Mouse (Mus musculus): Measurements from ENCODE around the gene Stat5a. TPM values are rescaled to one million over a fixed set of nuclear protein-coding genes. Genes with fewer than 3 reads are reported as not detected.
A peak's percentile ranks its signal among the peaks of the same experiment; 100 is the strongest.

The Stat5a gene
- polyA plus RNA-seq, 1 experiment from 2014 or later: 15.1 TPM

DNA sequence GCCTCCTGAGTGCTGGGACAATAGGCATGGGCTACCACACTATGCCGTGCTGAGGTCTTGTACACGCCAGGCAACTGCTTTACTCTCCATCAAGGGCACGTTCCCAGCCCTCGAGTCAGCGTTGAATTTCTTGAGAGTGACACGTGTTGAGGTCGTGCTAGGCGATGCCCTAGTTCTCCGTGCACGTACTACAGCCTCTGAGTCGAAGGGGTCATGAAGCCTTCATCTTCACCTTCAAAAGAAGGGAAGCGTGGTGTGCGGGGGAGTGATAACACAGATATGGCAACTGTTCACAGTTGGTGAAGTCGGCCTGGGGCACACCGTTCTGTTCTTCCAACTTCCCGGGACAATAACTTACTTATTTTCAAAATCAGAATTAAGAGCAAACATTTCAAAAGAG is 39.5 kb upstream of the Stat5a start:
- Histone ChIP-seq H3K27me3 (ENCODE audit: control insufficient read depth, insufficient read depth, low read length) (no peaks in the 10 kb centered on the region), H3K9me3 (replicated peaks; ENCODE audit: control insufficient read depth, low read length) (no peaks in the 10 kb centered on the region), H3K4me2 (ENCODE audit: low read depth, low read length) (no peak overlapping the region), H3K27ac (ENCODE audit: low read length) (no peak overlapping the region), H3K4me1 (ENCODE audit: control insufficient read depth, insufficient read depth, low read length) (peaks cover 65% of the 10 kb centered on the region), H3K36me3 (ENCODE audit: control insufficient read depth, insufficient read depth) (no peaks in the 10 kb centered on the region), H3K9ac (ENCODE audit: low read length) (no peak overlapping the region), H3K4me3 (ENCODE audit: low read length) (no peak overlapping the region)
- ATAC-seq (replicated peaks; ENCODE audit: extremely low read depth, insufficient read depth, low FRiP score): no peak
- WGBS: 53% methylated on average over 16 of the region's 16 CpGs

DNA sequence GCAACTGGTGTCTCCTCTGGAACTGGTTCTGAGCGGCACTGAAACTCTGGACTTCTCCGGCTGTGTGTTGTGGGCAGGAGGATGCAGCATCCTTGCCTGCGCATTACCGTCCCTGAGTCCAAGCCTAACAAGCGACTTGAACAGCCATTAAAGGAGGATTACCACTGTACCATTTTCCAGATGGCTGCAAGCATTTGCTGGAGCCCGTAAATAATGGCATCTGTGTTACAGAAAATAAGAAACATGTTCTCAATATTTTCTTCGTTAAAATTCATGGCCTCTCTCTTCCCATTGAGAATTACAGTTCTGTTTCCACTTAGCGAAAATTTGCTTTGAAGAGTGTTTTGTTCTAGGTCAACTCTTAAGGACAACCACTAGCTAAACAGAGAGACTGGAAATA is 39.1 kb upstream of the Stat5a start:
- no peaks in the 10 kb centered on the region for H3K36me3 ChIP-seq (ENCODE audit: control insufficient read depth, insufficient read depth)
- H3K9ac ChIP-seq (ENCODE audit: low read length): no peak overlapping the region
- no peak overlapping the region for H3K4me2 ChIP-seq (ENCODE audit: low read depth, low read length)
- no peak overlapping the region for H3K4me3 ChIP-seq (ENCODE audit: low read length)
- no peak overlapping the region for H3K27ac ChIP-seq (ENCODE audit: low read length)
- H3K9me3 ChIP-seq (replicated peaks; ENCODE audit: control insufficient read depth, low read length): no peaks in the 10 kb centered on the region
- H3K4me1 ChIP-seq (ENCODE audit: control insufficient read depth, insufficient read depth, low read length): peaks cover 64% of the 10 kb centered on the region
- ATAC-seq (replicated peaks; ENCODE audit: extremely low read depth, insufficient read depth, low FRiP score): no peak
- 90% methylated on average over 8 of the region's 8 CpGs for WGBS
- no peaks in the 10 kb centered on the region for H3K27me3 ChIP-seq (ENCODE audit: control insufficient read depth, insufficient read depth, low read length)

DNA sequence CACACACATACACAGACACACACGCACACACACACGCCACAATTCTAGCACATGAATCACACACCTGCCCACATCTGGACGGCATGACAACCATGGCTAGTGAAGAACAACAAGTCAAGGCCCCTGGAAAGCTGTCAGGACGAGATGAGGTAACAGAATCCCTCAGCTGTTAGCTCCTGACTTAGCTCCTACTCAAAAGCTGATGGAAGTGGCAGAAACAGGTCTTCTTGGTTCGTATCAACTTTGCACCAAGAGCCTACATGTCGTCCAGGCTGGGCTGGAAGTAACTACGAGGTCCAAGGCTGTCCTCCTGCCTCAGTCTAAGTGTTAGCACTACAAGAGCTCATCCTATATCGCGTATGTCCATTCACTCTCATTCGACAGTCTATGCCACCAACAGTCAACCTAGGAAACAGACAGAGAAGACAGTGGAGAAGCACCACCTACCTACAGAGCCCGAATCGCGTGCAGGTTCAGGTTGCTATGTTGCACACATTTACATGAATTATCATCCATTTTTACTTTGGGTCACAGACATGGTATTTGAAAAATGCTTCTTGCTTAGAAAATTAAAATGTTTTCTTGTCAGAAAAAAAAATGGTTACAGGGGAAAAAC is 37.4 kb upstream of the Stat5a start:
- peaks cover 61% of the 10 kb centered on the region for H3K4me1 ChIP-seq (ENCODE audit: control insufficient read depth, insufficient read depth, low read length)
- H3K4me2 ChIP-seq (ENCODE audit: low read depth, low read length): peak overlapping the region; percentile 46
- no peaks in the 10 kb centered on the region for H3K36me3 ChIP-seq (ENCODE audit: control insufficient read depth, insufficient read depth)
- H3K9ac ChIP-seq (ENCODE audit: low read length): no peak overlapping the region
- H3K27me3 ChIP-seq (ENCODE audit: control insufficient read depth, insufficient read depth, low read length): no peaks in the 10 kb centered on the region
- no peak for ATAC-seq (replicated peaks; ENCODE audit: extremely low read depth, insufficient read depth, low FRiP score)
- H3K27ac ChIP-seq (ENCODE audit: low read length): no peak overlapping the region
- H3K4me3 ChIP-seq (ENCODE audit: low read length): no peak overlapping the region
- WGBS: 84% methylated on average over 13 of the region's 13 CpGs
- H3K9me3 ChIP-seq (replicated peaks; ENCODE audit: control insufficient read depth, low read length): no peaks in the 10 kb centered on the region

DNA sequence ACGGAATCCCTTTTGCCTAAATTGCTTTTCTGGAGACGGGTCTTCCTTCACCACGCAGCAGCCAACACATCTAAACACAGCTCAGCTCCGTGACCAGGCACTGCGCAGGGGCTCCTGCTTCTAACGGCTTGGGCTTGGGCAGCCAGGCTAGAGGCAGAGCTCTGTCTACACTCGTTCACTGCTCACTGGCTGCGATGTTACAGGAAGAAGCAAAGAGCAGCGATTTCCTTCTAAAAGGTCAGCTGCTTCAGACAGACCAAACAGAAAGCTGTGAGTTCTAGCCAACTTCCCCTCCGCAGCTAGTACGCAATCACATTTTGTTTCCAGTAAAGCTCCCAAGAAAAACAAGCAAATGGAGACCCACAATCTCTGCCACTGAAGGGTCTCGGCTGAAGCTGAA is 36.8 kb upstream of the Stat5a start:
- peak overlapping the region; percentile 28; the same call in 1 of the 2 replicates for H3K9ac ChIP-seq (ENCODE audit: low read length)
- peak overlapping the region; percentile 64 for H3K27ac ChIP-seq (ENCODE audit: low read length)
- H3K27me3 ChIP-seq (ENCODE audit: control insufficient read depth, insufficient read depth, low read length): no peaks in the 10 kb centered on the region
- H3K4me1 ChIP-seq (ENCODE audit: control insufficient read depth, insufficient read depth, low read length): peaks cover 54% of the 10 kb centered on the region
- H3K4me3 ChIP-seq (ENCODE audit: low read length): peak overlapping the region; percentile 21
- ATAC-seq (replicated peaks; ENCODE audit: extremely low read depth, insufficient read depth, low FRiP score): peak; percentile 60
- no peaks in the 10 kb centered on the region; the same call in 1 of the 2 replicates for H3K9me3 ChIP-seq (replicated peaks; ENCODE audit: control insufficient read depth, low read length)
- H3K4me2 ChIP-seq (ENCODE audit: low read depth, low read length): peak overlapping the region; percentile 46
- 0 out of 2 replicates have a peak, but pooled peaks cover 3% of the 10 kb centered on the region for H3K36me3 ChIP-seq (ENCODE audit: control insufficient read depth, insufficient read depth)
- 43% methylated on average over 12 of the region's 12 CpGs for WGBS

DNA sequence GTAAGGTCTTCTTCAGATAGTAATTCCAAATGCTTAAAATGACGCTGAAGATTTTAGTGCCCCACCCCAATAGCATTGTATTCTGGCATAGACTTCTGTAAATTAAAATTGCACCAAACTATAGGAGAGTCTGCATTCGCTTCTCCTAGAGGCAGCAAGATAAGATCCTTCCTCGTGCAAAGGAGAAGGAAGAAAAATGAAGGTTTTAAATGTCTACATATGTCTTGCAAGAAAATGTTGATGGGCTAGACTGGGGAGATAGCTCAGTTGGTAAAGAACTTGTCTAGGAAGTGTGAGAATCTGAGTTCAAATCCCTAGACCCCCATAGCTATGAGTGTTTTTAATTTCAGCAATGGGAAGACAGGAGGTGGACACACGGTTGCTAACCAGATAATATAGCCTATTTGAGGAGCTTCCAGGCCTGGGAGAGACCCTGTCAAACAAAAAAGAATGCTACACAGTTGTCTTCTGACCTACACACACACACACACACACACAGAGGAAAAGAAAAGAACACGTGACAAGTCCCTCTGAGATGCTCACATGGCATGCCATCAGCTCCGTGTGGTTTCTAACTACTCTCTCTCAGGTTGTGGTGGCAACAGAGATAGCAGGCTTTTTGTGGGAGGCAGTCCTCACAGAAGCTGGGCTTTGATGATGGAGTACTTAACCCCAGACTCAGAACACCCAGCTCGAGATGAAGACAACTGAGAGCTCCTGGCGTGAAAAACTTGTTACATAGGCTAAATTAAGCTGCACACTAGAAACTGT is 35.4 kb upstream of the Stat5a start:
- peak overlapping the region; percentile 73 for H3K27ac ChIP-seq (ENCODE audit: low read length)

GRCm38 (mm10) chr11:100824496-100824895 is 34.7 kb upstream of the Stat5a start:
- 68% methylated on average over 7 of the region's 7 CpGs for WGBS

More for the DNA sequence above, 35.4 kb upstream of the Stat5a start:
- no peak overlapping the region for H3K4me3 ChIP-seq (ENCODE audit: low read length)
- H3K36me3 ChIP-seq (ENCODE audit: control insufficient read depth, insufficient read depth): 0 out of 2 replicates have a peak, but pooled peaks cover 3% of the 10 kb centered on the region
- 43% methylated on average over 8 of the region's 8 CpGs for WGBS
- no peak overlapping the region for H3K4me2 ChIP-seq (ENCODE audit: low read depth, low read length)
- no peak overlapping the region for H3K9ac ChIP-seq (ENCODE audit: low read length)
- H3K9me3 ChIP-seq (replicated peaks; ENCODE audit: control insufficient read depth, low read length): no peaks in the 10 kb centered on the region; the same call in 1 of the 2 replicates
- ATAC-seq (replicated peaks; ENCODE audit: extremely low read depth, insufficient read depth, low FRiP score): peak; percentile 41; the same call in 1 of the 2 replicates
- H3K4me1 ChIP-seq (ENCODE audit: control insufficient read depth, insufficient read depth, low read length): peaks cover 60% of the 10 kb centered on the region
- no peaks in the 10 kb centered on the region for H3K27me3 ChIP-seq (ENCODE audit: control insufficient read depth, insufficient read depth, low read length)

GRCm38 (mm10) chr11:100825451-100825850 is 33.7 kb upstream of the Stat5a start:
- no peak for ATAC-seq (replicated peaks; ENCODE audit: extremely low read depth, insufficient read depth, low FRiP score)
- H3K4me1 ChIP-seq (ENCODE audit: control insufficient read depth, insufficient read depth, low read length): peaks cover 61% of the 10 kb centered on the region
- WGBS: 69% methylated on average over 9 of the region's 9 CpGs

More at GRCm38 (mm10) chr11:100824496-100824895, 34.7 kb upstream of the Stat5a start:
- H3K36me3 ChIP-seq (ENCODE audit: control insufficient read depth, insufficient read depth): 0 out of 2 replicates have a peak, but pooled peaks cover 3% of the 10 kb centered on the region
- H3K4me3 ChIP-seq (ENCODE audit: low read length): no peak overlapping the region
- peak overlapping the region; percentile 73 for H3K27ac ChIP-seq (ENCODE audit: low read length)
- H3K9me3 ChIP-seq (replicated peaks; ENCODE audit: control insufficient read depth, low read length): no peaks in the 10 kb centered on the region; the same call in 1 of the 2 replicates
- ATAC-seq (replicated peaks; ENCODE audit: extremely low read depth, insufficient read depth, low FRiP score): no peak
- peaks cover 65% of the 10 kb centered on the region for H3K4me1 ChIP-seq (ENCODE audit: control insufficient read depth, insufficient read depth, low read length)
- no peak overlapping the region for H3K4me2 ChIP-seq (ENCODE audit: low read depth, low read length)
- 0 out of 2 replicates have a peak overlapping the region, but pooled peaks have one; percentile 17 for H3K9ac ChIP-seq (ENCODE audit: low read length)
- no peaks in the 10 kb centered on the region for H3K27me3 ChIP-seq (ENCODE audit: control insufficient read depth, insufficient read depth, low read length)

DNA sequence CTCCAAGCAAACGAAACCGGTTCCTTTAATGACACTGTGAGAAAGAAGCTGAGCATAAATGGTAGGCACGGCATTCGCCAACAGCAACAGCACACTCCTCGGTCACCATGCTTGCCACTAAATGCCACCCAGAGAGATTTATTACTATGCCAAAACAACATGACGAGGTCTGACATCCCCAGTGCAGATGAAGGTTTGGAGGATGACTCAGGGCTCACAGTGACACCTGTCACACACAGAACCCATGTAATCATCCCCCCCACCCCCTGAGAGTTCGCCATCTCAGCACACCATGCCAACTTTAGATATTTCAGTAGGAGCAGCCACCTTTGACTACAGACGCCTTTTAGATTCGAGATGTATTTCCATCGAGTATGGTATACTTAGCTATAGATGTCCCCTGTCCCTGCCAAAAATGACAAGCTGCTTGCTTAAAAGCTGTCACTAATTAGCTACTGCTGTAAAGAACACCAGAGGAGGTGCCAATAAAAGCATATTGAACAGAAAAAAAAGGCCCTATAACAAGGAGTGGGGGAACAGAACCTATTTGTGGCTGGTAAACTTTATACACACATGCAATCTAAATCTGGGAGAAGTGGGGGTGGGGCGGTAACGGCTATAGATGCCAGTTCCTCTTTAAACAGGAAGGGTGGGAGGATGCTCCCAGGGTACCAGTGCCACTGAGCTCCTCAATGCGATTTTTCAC is 32.8 kb upstream of the Stat5a start:
- Histone ChIP-seq H3K4me2 (ENCODE audit: low read depth, low read length) (no peak overlapping the region), H3K4me1 (ENCODE audit: control insufficient read depth, insufficient read depth, low read length) (peaks cover 59% of the 10 kb centered on the region), H3K36me3 (ENCODE audit: control insufficient read depth, insufficient read depth) (0 out of 2 replicates have a peak, but pooled peaks cover 3% of the 10 kb centered on the region), H3K9ac (ENCODE audit: low read length) (no peak overlapping the region), H3K4me3 (ENCODE audit: low read length) (no peak overlapping the region), H3K27me3 (ENCODE audit: control insufficient read depth, insufficient read depth, low read length) (no peaks in the 10 kb centered on the region), H3K27ac (ENCODE audit: low read length) (no peak overlapping the region), H3K9me3 (replicated peaks; ENCODE audit: control insufficient read depth, low read length) (no peaks in the 10 kb centered on the region; the same call in 1 of the 2 replicates)
- 79% methylated on average over 13 of the region's 13 CpGs for WGBS
- ATAC-seq (replicated peaks; ENCODE audit: extremely low read depth, insufficient read depth, low FRiP score): no peak

More at GRCm38 (mm10) chr11:100825451-100825850, 33.7 kb upstream of the Stat5a start:
- Histone ChIP-seq H3K27me3 (ENCODE audit: control insufficient read depth, insufficient read depth, low read length) (no peaks in the 10 kb centered on the region), H3K9me3 (replicated peaks; ENCODE audit: control insufficient read depth, low read length) (no peaks in the 10 kb centered on the region; the same call in 1 of the 2 replicates), H3K27ac (ENCODE audit: low read length) (peak overlapping the region; percentile 41; the same call in 1 of the 2 replicates), H3K4me2 (ENCODE audit: low read depth, low read length) (no peak overlapping the region), H3K4me3 (ENCODE audit: low read length) (no peak overlapping the region), H3K36me3 (ENCODE audit: control insufficient read depth, insufficient read depth) (0 out of 2 replicates have a peak, but pooled peaks cover 3% of the 10 kb centered on the region), H3K9ac (ENCODE audit: low read length) (no peak overlapping the region)

All from heart, embryonic 16.5 days (tissue).